Mouse (Mus musculus) CH12.LX (cell line): ENCODE results near the gene Bcl11a. TPM values are rescaled to one million over a fixed set of nuclear protein-coding genes. Genes with fewer than 3 reads are reported as not detected.

Source experiments
- DNase-seq: peaks from one replicate; pipeline ENCODE4 v3.0.0-alpha.2; 2013; ENCODE audit errors: extremely low read depth
- H3K27ac ChIP-seq: 2 replicates; pipeline ENCODE4 v1.5.1; 2012; ENCODE audit warnings: low read depth, mild to moderate bottlenecking, control low read depth, moderate library complexity; ENCODE audit not compliant: insufficient read depth
- H3K27me3 ChIP-seq: replicated peaks from 2 replicates; pipeline ENCODE3; 2012; ENCODE audit warnings: inconsistent platforms
- H3K36me3 ChIP-seq, 2 experiments: replicated peaks in 1 of 2; 2 replicates each; pipeline versions ENCODE3 to v1.6.1; 2012; ENCODE audit warnings: inconsistent platforms in 1 of 2, low read length in 1 of 2, mild to moderate bottlenecking in 1 of 2, mixed read lengths in 1 of 2, moderate library complexity in 1 of 2; ENCODE audit not compliant: control insufficient read depth in 1 of 2, insufficient read depth in 1 of 2
- H3K4me1 ChIP-seq, 2 experiments: 2 replicates each; pipeline ENCODE4 v1.6.1; 2012; ENCODE audit warnings: inconsistent platforms in 1 of 2, moderate library complexity in 1 of 2; ENCODE audit not compliant: insufficient read depth in 2 of 2, control insufficient read depth in 1 of 2
- H3K4me2 ChIP-seq: 2 replicates; pipeline ENCODE4 v1.6.1; 2012; ENCODE audit warnings: low read depth, mild to moderate bottlenecking, control low read depth; ENCODE audit not compliant: poor library complexity, insufficient read depth, severe bottlenecking
- H3K4me3 ChIP-seq, 3 experiments: fragments of 150-350 bp in 1 of 3; sonication (generic) in 1 of 3; replicated peaks in 1 of 3; 2 replicates each; pipeline versions ENCODE3 to v1.5.1; 2011 to 2012; ENCODE audit warnings: low read depth in 2 of 3, low read length in 2 of 3, mild to moderate bottlenecking in 2 of 3, moderate library complexity in 2 of 3, control low read depth in 1 of 3, improper control_type of control experiment in 1 of 3, inconsistent platforms in 1 of 3, mixed read lengths in 1 of 3; ENCODE audit not compliant: poor library complexity in 1 of 3
- H3K79me2 ChIP-seq: replicated peaks from 2 replicates; pipeline ENCODE4 v1.6.1; 2012; ENCODE audit warnings: mild to moderate bottlenecking, moderate library complexity; ENCODE audit not compliant: control insufficient read depth, poor library complexity, insufficient read depth, severe bottlenecking; ENCODE audit errors: extremely low read depth
- H3K9ac ChIP-seq: 2 replicates; pipeline ENCODE4 v1.6.1; 2012; ENCODE audit warnings: low read depth, mild to moderate bottlenecking, control low read depth, moderate library complexity; ENCODE audit not compliant: insufficient read depth
- H3K9me3 ChIP-seq: replicated peaks from 2 replicates; pipeline ENCODE3; 2012; ENCODE audit warnings: low read length, inconsistent platforms, mixed read lengths
- CTCF ChIP-seq, 2 experiments: IDR thresholded peaks in 1 of 2; conservative IDR thresholded peaks in 1 of 2; 2 replicates each; pipeline ENCODE4 v1.5.1; 2011 to 2012; ENCODE audit warnings: low read depth in 2 of 2, low read length in 2 of 2, improper control_type of control experiment in 1 of 2, inconsistent platforms in 1 of 2, mild to moderate bottlenecking in 1 of 2, moderate library complexity in 1 of 2
- E2F4 ChIP-seq: IDR thresholded peaks from 2 replicates; pipeline ENCODE4 v1.6.1; 2011; ENCODE audit warnings: low read depth, low read length, improper control_type of control experiment; ENCODE audit not compliant: insufficient replicate concordance
- ELF1 ChIP-seq: IDR thresholded peaks from 2 replicates; pipeline ENCODE4 v1.6.1; 2014; ENCODE audit warnings: low read depth, mild to moderate bottlenecking, inconsistent platforms, low read length, improper control_type of control experiment
- GABPA ChIP-seq: IDR thresholded peaks from 2 replicates; pipeline ENCODE4 v1.6.1; 2012; ENCODE audit warnings: low read depth, low read length, improper control_type of control experiment, inconsistent platforms; ENCODE audit not compliant: insufficient replicate concordance
- KAT2A ChIP-seq: IDR thresholded peaks from 2 replicates; pipeline ENCODE4 v1.6.1; 2012; ENCODE audit warnings: low read length, improper control_type of control experiment, inconsistent platforms; ENCODE audit not compliant: insufficient replicate concordance
- MAX ChIP-seq: IDR thresholded peaks from 2 replicates; pipeline ENCODE4 v1.6.1; 2011; ENCODE audit warnings: low read length, improper control_type of control experiment
- MAZ ChIP-seq: IDR thresholded peaks from 2 replicates; pipeline ENCODE4 v1.6.1; 2012; ENCODE audit warnings: low read depth, mild to moderate bottlenecking, inconsistent platforms, low read length, improper control_type of control experiment, moderate library complexity
- MXI1 ChIP-seq: IDR thresholded peaks from 2 replicates; pipeline ENCODE4 v1.6.1; 2011; ENCODE audit warnings: mild to moderate bottlenecking, low read depth, low read length, improper control_type of control experiment
- PAX5 ChIP-seq: IDR thresholded peaks from 2 replicates; pipeline ENCODE4 v1.6.1; 2012; ENCODE audit warnings: low read length, inconsistent platforms, mixed read lengths
- POLR2A ChIP-seq: IDR thresholded peaks from 2 replicates; pipeline ENCODE4 v1.6.1; 2011; ENCODE audit warnings: low read depth, mild to moderate bottlenecking, improper control_type of control experiment, low read length
- POLR2AphosphoS2 ChIP-seq: IDR thresholded peaks from 2 replicates; pipeline ENCODE4 v1.6.1; 2011; ENCODE audit warnings: low read depth, low read length, improper control_type of control experiment
- RAD21 ChIP-seq: IDR thresholded peaks from 2 replicates; pipeline ENCODE4 v1.6.1; 2011; ENCODE audit warnings: low read depth, mild to moderate bottlenecking, low read length, improper control_type of control experiment, moderate library complexity
- RCOR1 ChIP-seq: conservative IDR thresholded peaks from 2 replicates; pipeline ENCODE4 v1.6.1; 2012; ENCODE audit warnings: low read depth, mild to moderate bottlenecking, inconsistent platforms, low read length, improper control_type of control experiment
- SIN3A ChIP-seq: IDR thresholded peaks from 2 replicates; pipeline ENCODE4 v1.6.1; 2012; ENCODE audit warnings: low read length, improper control_type of control experiment, inconsistent platforms
- SMC3 ChIP-seq: IDR thresholded peaks from 2 replicates; pipeline ENCODE4 v1.6.1; 2011; ENCODE audit warnings: low read depth, low read length, improper control_type of control experiment
- TCF12 ChIP-seq: IDR thresholded peaks from 2 replicates; pipeline ENCODE4 v1.6.1; 2014; ENCODE audit warnings: low read depth, mild to moderate bottlenecking, inconsistent platforms, low read length, improper control_type of control experiment
- ZC3H11A ChIP-seq: IDR thresholded peaks from 2 replicates; pipeline ENCODE4 v1.6.1; 2012; ENCODE audit warnings: low read depth, mild to moderate bottlenecking, inconsistent platforms, low read length, improper control_type of control experiment
- ZKSCAN1 ChIP-seq: IDR thresholded peaks from 2 replicates; pipeline ENCODE4 v1.6.1; 2012; ENCODE audit warnings: low read depth, inconsistent platforms, low read length, improper control_type of control experiment, borderline replicate concordance
- dilution Hi-C: fragments of 300-500 bp; cut with MboI; formaldehyde crosslinking; loops from 2 replicates; pipeline ENCODE4 v1.14.3; 2020; ENCODE audit warnings: low sequenced_read_pairs; ENCODE audit not compliant: extremely low pct_unique_long_range_greater_than_20kb, extremely low pct_ligation_motif_present
- in situ Hi-C: fragments of 300-500 bp; cut with MboI; formaldehyde crosslinking; loops from 3 replicates; pipeline ENCODE4 v1.14.3; 2019; ENCODE audit warnings: low sequenced_read_pairs, low pct_ligation_motif_present, low pct_unique_long_range_greater_than_20kb, mixed read lengths
- polyA plus RNA-seq: library from polyadenylated mRNA; unstranded; fragments of >175 nt; gene quantifications from 2 replicates; pipeline ENCODE4 v1.2.1, GENCODE M21; 2012; ENCODE audit warnings: low read depth; ENCODE audit not compliant: insufficient read length
- total RNA-seq, 2 experiments: library from RNA; depleted of rRNA; stranded (reverse); fragments of 300-350 nt in 1 of 2; fragments of >200 nt in 1 of 2; gene quantifications; 2 replicates each; pipeline ENCODE4 v1.2.3; 2012 to 2014

The Bcl11a gene
- total and polyA plus RNA-seq, 3 experiments: 6.8 to 57.9 (median 13.9) TPM

DNA sequence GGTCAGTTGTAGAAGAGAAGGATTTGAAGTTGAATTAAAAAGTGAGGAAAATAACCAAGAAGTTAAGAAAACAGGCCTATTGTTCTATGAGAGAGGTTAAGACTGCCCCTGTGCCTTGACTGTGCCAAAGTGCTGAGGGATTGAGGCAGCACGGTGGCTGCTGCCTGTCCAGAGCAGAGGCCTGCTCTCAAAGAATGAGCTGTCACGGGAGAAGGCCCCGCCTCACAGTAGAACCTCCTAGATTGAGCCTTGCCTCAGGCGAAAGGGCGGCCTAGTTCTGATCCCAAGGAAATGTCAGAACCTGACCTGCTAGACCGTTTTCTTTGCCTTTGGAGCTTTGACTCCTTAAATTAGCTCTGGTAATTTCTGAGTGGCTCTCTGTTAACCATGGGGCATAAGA is 69.8 kb downstream of the Bcl11a start:
- dilution Hi-C loops (no loop called here), in situ Hi-C loops (no loop called here)
- Histone ChIP-seq H3K4me1 (peaks cover 15 to 100% of the 10 kb centered on the region in 2 experiments), H3K27ac (no peak overlapping the region), H3K4me3 (no peak overlapping the region), H3K27me3 (no peaks in the 10 kb centered on the region), H3K9me3 (no peaks in the 10 kb centered on the region), H3K9ac (no peak overlapping the region), H3K36me3 (peaks cover 0 to 76% of the 10 kb centered on the region in 2 experiments), H3K79me2 (no peaks in the 10 kb centered on the region), H3K4me2 (no peak overlapping the region)
- no peak for DNase-seq
- TF ChIP-seq POLR2AphosphoS2 (no peak), POLR2A (no peak), E2F4 (no peak), RCOR1 (no peak), ZKSCAN1 (no peak), GABPA (no peak), ELF1 (no peak), SIN3A (no peak), MXI1 (no peak), KAT2A (no peak)

GRCm38 (mm10) chr11:24148545-24148944 is 70.7 kb downstream of the Bcl11a start:
- no peak overlapping the region for H3K9ac ChIP-seq

DNA sequence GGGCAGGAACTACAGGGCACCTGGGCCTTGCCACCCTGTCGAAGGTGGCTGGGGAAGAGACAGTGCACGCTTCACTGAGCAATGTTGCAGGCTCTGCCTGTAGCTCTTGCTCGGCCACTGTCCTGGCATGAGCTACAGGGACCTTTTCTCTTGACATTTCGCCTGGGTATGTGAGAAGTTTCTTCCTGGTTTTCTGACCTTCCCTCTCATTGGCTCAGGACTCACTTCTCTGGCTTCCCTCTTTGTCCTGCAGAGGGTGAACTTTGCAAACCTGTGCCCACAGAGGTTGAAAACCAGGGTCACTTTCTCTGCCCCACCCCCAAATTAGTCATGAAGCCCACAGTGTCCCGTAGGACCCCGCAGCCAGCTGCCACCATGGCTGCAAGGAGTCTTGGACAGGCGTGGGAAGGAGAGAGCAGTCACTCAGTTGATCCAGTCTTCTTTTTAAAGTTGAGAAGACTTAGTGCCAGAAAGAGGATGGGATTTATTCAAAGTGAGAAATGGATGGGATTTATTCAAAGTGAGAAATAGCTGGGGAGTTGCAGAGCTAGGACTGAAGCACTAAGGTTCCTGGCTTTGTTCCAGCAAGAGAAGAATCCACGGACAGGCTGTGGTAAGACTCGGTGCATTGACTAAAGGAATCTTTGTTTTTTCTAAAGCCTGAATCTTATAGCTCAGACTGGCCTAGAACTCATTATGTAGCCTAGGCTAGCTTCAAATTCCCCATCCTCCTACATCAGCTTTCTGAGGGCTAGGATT is 71.8 kb downstream of the Bcl11a start:
- H3K9me3 ChIP-seq: no peaks in the 10 kb centered on the region
- no peak overlapping the region for H3K4me3 ChIP-seq
- no peak overlapping the region for H3K27ac ChIP-seq
- no peaks in the 10 kb centered on the region for H3K79me2 ChIP-seq
- dilution Hi-C loops: no loop called here
- peaks cover 0 to 78% of the 10 kb centered on the region in 2 experiments for H3K36me3 ChIP-seq
- peak; percentile 44 for DNase-seq
- no peak overlapping the region for H3K9ac ChIP-seq
- H3K4me2 ChIP-seq: no peak overlapping the region
- peaks cover 13 to 100% of the 10 kb centered on the region in 2 experiments for H3K4me1 ChIP-seq
- in situ Hi-C loops: no loop called here
- H3K27me3 ChIP-seq: no peaks in the 10 kb centered on the region
- TF ChIP-seq RAD21 (peak; percentile 36), TCF12 (no peak), SMC3 (peak; percentile 14; the same call in 1 of the 2 replicates), MAX (no peak), MAZ (no peak), CTCF (conservative IDR thresholded peaks at IDR 0.05 in 1 of 2, IDR thresholded peaks at IDR 0.05 in 1 of 2; ENCODE audit: low read depth in 2 of 2, low read length in 2 of 2) (peak in 1 of 2 experiments; percentile 18; a peak in 2 of 4 replicates)

More at GRCm38 (mm10) chr11:24148545-24148944, 70.7 kb downstream of the Bcl11a start:
- no peaks in the 10 kb centered on the region for H3K79me2 ChIP-seq
- no peak overlapping the region for H3K4me2 ChIP-seq
- in situ Hi-C loops: no loop called here
- peaks cover 15 to 100% of the 10 kb centered on the region in 2 experiments for H3K4me1 ChIP-seq
- H3K36me3 ChIP-seq: peaks cover 0 to 76% of the 10 kb centered on the region in 2 experiments
- no peaks in the 10 kb centered on the region for H3K9me3 ChIP-seq
- dilution Hi-C loops: no loop called here
- TF ChIP-seq ZC3H11A (no peak), PAX5 (no peak)
- H3K27me3 ChIP-seq: no peaks in the 10 kb centered on the region
- DNase-seq: no peak
- H3K4me3 ChIP-seq: no peak overlapping the region
- H3K27ac ChIP-seq: no peak overlapping the region
